Mouse (Mus musculus) midbrain, embryonic 15.5 days (tissue): ENCODE data around the gene 4930578C19Rik. TPM values are rescaled to one million over a fixed set of nuclear protein-coding genes. Genes with fewer than 3 reads are reported as not detected.
"Not testable (repeated sequence)": the region's sequence is repeated elsewhere in the genome, so short reads cannot be mapped to it uniquely, and the experiment has no call there.

Experiments used
- ATAC-seq: fragments of 200-750 bp; cut with Nextera tagmentation; replicated peaks from 2 replicates; pipeline ENCODE4 v1.8.0; 2017; ENCODE audit warnings: moderate TSS enrichment
- H3K27ac ChIP-seq: fragments of 300-500 bp; sonication (generic); 2 replicates; pipeline ENCODE4 v1.5.1; 2015; ENCODE audit warnings: mild to moderate bottlenecking, inconsistent platforms
- H3K27me3 ChIP-seq: fragments of 300-500 bp; sonication (generic); replicated peaks from 2 replicates; pipeline ENCODE4 v1.6.1; 2015; ENCODE audit warnings: inconsistent platforms
- H3K36me3 ChIP-seq: fragments of 300-500 bp; sonication (generic); replicated peaks from 2 replicates; pipeline ENCODE4 v1.6.1; 2015; ENCODE audit warnings: inconsistent platforms
- H3K4me1 ChIP-seq: fragments of 300-500 bp; sonication (generic); 2 replicates; pipeline ENCODE4 v1.6.1; 2015; ENCODE audit warnings: inconsistent platforms
- H3K4me2 ChIP-seq: fragments of 300-500 bp; sonication (generic); 2 replicates; pipeline ENCODE4 v1.6.1; 2015; ENCODE audit warnings: inconsistent platforms, mild to moderate bottlenecking, moderate library complexity
- H3K4me3 ChIP-seq: fragments of 300-500 bp; sonication (generic); 2 replicates; pipeline ENCODE4 v1.5.1; 2015; ENCODE audit warnings: mild to moderate bottlenecking, inconsistent platforms
- H3K9ac ChIP-seq: fragments of 300-500 bp; sonication (generic); 2 replicates; pipeline ENCODE4 v1.6.1; 2015; ENCODE audit warnings: mild to moderate bottlenecking, inconsistent platforms
- H3K9me3 ChIP-seq: fragments of 300-500 bp; sonication (generic); 2 replicates; pipeline ENCODE4 v1.6.1; 2016; ENCODE audit warnings: inconsistent platforms
- WGBS: fragments of 180-500 bp; shearing (Covaris S2); methylation state at CpG from one replicate; pipeline ENCODE4 v1.1.7; 2015; ENCODE audit warnings: mixed read lengths; 5-methylcytosine and 5-hydroxymethylcytosine counted together
- polyA plus RNA-seq: library from polyadenylated mRNA; unstranded; fragments of >200 nt; fragmentation: Nextera tagmentation; extraction: Ambion mirVana; gene quantifications from 2 replicates; pipeline ENCODE4 v1.2.1, GENCODE M21; 2015

Gene 4930578C19Rik
- polyA plus RNA-seq, 1 experiment from 2014 or later = 0.66 TPM

DNA sequence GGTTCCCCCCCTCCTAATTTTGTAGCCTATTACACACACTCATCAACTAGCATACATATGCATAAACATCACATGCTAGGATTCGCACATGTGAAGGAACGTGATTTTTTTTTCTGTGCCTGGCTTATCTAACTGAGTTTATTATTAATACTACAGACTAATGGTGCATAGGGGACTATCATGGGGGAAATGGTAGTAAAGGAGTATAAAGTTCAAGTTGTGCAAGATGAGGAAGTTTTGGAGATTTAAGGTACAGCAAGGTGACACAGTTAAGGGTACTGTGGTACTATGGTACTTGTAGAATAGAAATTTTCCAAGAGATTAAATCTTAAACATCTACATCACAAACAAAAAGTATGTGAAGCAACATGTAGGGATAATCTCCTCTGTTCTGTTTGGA lies 64.5 kb downstream of the 4930578C19Rik start:
- Histone ChIP-seq H3K9me3 (no peaks in the 10 kb centered on the region), H3K27me3 (no peaks in the 10 kb centered on the region), H3K36me3 (no peaks in the 10 kb centered on the region), H3K4me3 (no peak overlapping the region), H3K4me2 (no peak overlapping the region), H3K27ac (no peak overlapping the region), H3K9ac (no peak overlapping the region), H3K4me1 (no peaks in the 10 kb centered on the region)
- 92% methylated on average over 2 of the region's 2 CpGs for WGBS
- ATAC-seq = no peak

DNA sequence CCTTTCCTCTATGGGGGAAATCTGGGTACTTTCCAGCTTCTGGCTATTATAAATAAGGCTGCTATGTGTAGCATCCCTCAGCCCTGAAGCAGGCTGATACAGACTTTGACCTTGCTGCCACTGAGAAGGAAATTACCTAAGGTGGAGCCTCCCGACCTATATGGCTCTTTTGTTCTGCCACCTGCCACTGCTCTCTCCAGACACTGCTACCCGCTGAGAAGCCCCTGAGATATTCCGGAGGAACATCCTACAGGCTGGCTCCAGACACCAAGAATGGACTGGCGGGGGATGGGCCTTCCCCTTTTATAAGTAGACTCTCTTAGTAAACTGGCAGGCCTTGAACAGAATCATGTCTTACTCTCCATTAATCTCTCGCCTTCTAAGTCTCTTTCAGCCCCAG lies 77.0 kb downstream of the 4930578C19Rik start:
- not testable (repeated sequence) for H3K27ac ChIP-seq, H3K4me3 ChIP-seq, H3K27me3 ChIP-seq, H3K4me2 ChIP-seq, H3K4me1 ChIP-seq, ATAC-seq, H3K9me3 ChIP-seq, H3K36me3 ChIP-seq, H3K9ac ChIP-seq
- WGBS = 73% methylated on average over 5 of the region's 5 CpGs
